Mouse (Mus musculus) MEL (cell line): Measurements from ENCODE around the gene Stra6.

Experiments used
- CTCF ChIP-seq, 3 experiments: IDR thresholded peaks in 2 of 3; conservative IDR thresholded peaks in 1 of 3; 2 replicates each; pipeline ENCODE4 v1.5.1; 2011 to 2012; ENCODE audit warnings: low read length in 3 of 3, low read depth in 2 of 3, mild to moderate bottlenecking in 2 of 3, improper control_type of control experiment in 1 of 3, inconsistent platforms in 1 of 3, mixed read lengths in 1 of 3, moderate library complexity in 1 of 3; ENCODE audit not compliant: control insufficient read depth in 1 of 3, insufficient read depth in 1 of 3, poor library complexity in 1 of 3, severe bottlenecking in 1 of 3
- EP300 ChIP-seq, 2 experiments: IDR thresholded peaks; 2 replicates each; pipeline ENCODE4 v1.6.1; 2011; ENCODE audit warnings: improper control_type of control experiment in 2 of 2, low read length in 2 of 2, low read depth in 1 of 2, mild to moderate bottlenecking in 1 of 2
- GATA1 ChIP-seq: IDR thresholded peaks from 2 replicates; pipeline ENCODE4 v1.6.1; 2011; ENCODE audit warnings: low read depth, low read length, improper control_type of control experiment
- HCFC1 ChIP-seq: IDR thresholded peaks from 2 replicates; pipeline ENCODE4 v1.6.1; 2012; ENCODE audit warnings: low read depth, mild to moderate bottlenecking, inconsistent platforms, low read length, improper control_type of control experiment, moderate library complexity
- MXI1 ChIP-seq: IDR thresholded peaks from 2 replicates; pipeline ENCODE4 v1.6.1; 2011; ENCODE audit warnings: mild to moderate bottlenecking, low read depth, low read length, improper control_type of control experiment
- MYC ChIP-seq: IDR thresholded peaks from 2 replicates; pipeline ENCODE4 v1.6.1; 2011; ENCODE audit warnings: low read depth, mild to moderate bottlenecking, low read length, improper control_type of control experiment, moderate library complexity
- POLR2A ChIP-seq, 2 experiments: IDR thresholded peaks; 2 replicates each; pipeline ENCODE4 v1.6.1; 2011 to 2012; ENCODE audit warnings: low read length in 2 of 2, mild to moderate bottlenecking in 2 of 2, control low read depth in 1 of 2, improper control_type of control experiment in 1 of 2, low read depth in 1 of 2, moderate library complexity in 1 of 2; ENCODE audit not compliant: control insufficient read depth in 1 of 2, insufficient read depth in 1 of 2, poor library complexity in 1 of 2
- POLR2AphosphoS5 ChIP-seq: IDR thresholded peaks from 2 replicates; pipeline ENCODE4 v1.6.1; 2012; ENCODE audit warnings: low read depth, borderline replicate concordance, mild to moderate bottlenecking, inconsistent platforms, low read length, moderate library complexity, mixed read lengths
- SIN3A ChIP-seq: IDR thresholded peaks from 2 replicates; pipeline ENCODE4 v1.6.1; 2012; ENCODE audit warnings: low read length, improper control_type of control experiment, inconsistent platforms
- USF2 ChIP-seq, 2 experiments: IDR thresholded peaks; 2 replicates each; pipeline ENCODE4 v1.6.1; 2011 to 2012; ENCODE audit warnings: improper control_type of control experiment in 2 of 2, low read length in 2 of 2, borderline replicate concordance in 1 of 2, inconsistent platforms in 1 of 2, low read depth in 1 of 2, mild to moderate bottlenecking in 1 of 2; ENCODE audit not compliant: insufficient read depth in 1 of 2
- ZMIZ1 ChIP-seq: IDR thresholded peaks from 2 replicates; pipeline ENCODE4 v1.6.1; 2012; ENCODE audit warnings: low read depth, mild to moderate bottlenecking, inconsistent platforms, low read length, improper control_type of control experiment, moderate library complexity

GRCm38 (mm10) chr9:58054032-58054431 lies 9.6 kb upstream of the Stra6 start:
- TF ChIP-seq MXI1, result no peak
- no peak for TF ChIP-seq HCFC1
- no peak for TF ChIP-seq CTCF (IDR thresholded peaks at IDR 0.05 in 2 of 3, conservative IDR thresholded peaks at IDR 0.05 in 1 of 3; ENCODE audit: control insufficient read depth in 1 of 3, insufficient read depth in 1 of 3, low read depth in 2 of 3, low read length in 3 of 3, poor library complexity in 1 of 3, severe bottlenecking in 1 of 3)
- no peak for TF ChIP-seq POLR2A (IDR thresholded peaks at IDR 0.05; ENCODE audit: control insufficient read depth in 1 of 2, insufficient read depth in 1 of 2, low read depth in 1 of 2, low read length in 2 of 2, poor library complexity in 1 of 2)
- no peak for TF ChIP-seq SIN3A
- TF ChIP-seq USF2 (IDR thresholded peaks at IDR 0.05; ENCODE audit: borderline replicate concordance in 1 of 2, insufficient read depth in 1 of 2, low read depth in 1 of 2, low read length in 2 of 2), result no peak
- no peak for TF ChIP-seq ZMIZ1
- TF ChIP-seq EP300 (IDR thresholded peaks at IDR 0.05; ENCODE audit: low read depth in 1 of 2, low read length in 2 of 2), result no peak
- no peak; the same call in 1 of the 2 replicates for TF ChIP-seq POLR2AphosphoS5
- no peak for TF ChIP-seq GATA1
- TF ChIP-seq MYC, result no peak
